Mouse (Mus musculus) cerebellum, postnatal 14 days (tissue): ENCODE data around the gene Deup1.

Source experiments
- DNase-seq, 2 experiments: peaks; one replicate each; pipeline ENCODE4 v3.0.0; 2021; ENCODE audit warnings: mixed read lengths in 2 of 2

Gene Deup1

GRCm38 (mm10) chr9:15627785-15628287 lies at the start of gene Deup1:
Gene Deup1 (minus strand): TSS chr9:15627933.
- DNase-seq: peak; percentile 42 to 44

- no peak for DNase-seq
Observed at GRCm38 (mm10) chr9:15672251-15672650, 44.5 kb upstream of the Deup1 start.

- DNase-seq: no peak
Observed at GRCm38 (mm10) chr9:15670002-15670527, 42.3 kb upstream of the Deup1 start.

GRCm38 (mm10) chr9:15669452-15669851 lies 41.7 kb upstream of the Deup1 start:
- DNase-seq: no peak

DNA sequence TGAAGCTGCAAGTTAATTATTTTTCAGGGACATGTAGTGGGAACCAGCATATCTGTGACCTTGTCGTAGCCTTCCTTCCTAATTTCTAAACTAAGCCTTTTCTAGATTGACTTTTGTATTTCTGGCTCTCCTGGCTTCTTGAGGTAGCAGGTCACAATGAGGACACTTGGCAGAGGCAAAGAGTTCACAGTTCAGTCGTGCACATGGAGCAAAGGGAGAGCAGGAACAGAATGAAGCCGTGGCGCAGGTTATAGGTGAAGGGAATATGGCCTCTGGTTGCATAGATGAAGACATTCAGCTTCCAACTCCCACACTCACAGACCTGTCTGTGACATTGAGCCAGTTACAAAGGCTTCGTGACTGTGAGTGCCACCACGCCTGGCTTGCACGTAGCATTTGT lies 36.9 kb upstream of the Deup1 start:
- DNase-seq: no peak

GRCm38 (mm10) chr9:15659069-15659468 lies 31.3 kb upstream of the Deup1 start:
- no peak for DNase-seq

- no peak for DNase-seq
Observed at GRCm38 (mm10) chr9:15658236-15658785, 30.6 kb upstream of the Deup1 start.

- no peak for DNase-seq
Observed at GRCm38 (mm10) chr9:15653036-15653435, 25.3 kb upstream of the Deup1 start.

DNA sequence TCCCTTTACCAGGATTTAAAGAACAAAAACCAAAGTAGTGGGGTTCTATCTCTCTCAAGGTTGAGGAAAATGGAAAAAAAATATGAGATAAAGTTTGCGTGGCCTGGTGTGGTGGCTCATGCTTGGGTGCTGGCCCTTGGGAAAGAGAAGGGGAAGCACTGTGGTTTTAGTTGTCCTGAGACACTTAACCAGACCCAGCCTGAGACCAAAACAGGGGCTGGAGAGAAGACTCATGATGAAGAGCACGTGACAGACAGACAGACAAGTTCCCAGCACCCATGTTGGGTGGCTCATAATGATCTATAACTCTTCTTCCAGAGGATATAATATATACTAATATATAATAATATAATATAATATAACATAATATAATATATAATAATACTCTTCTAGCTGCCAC lies 22.2 kb upstream of the Deup1 start:
- DNase-seq: no peak

- DNase-seq: no peak
Observed at GRCm38 (mm10) chr9:15627384-15627783, 349 bp downstream of the Deup1 start.

- no peak for DNase-seq
Observed at GRCm38 (mm10) chr9:15624739-15625138, 3.0 kb downstream of the Deup1 start.

DNA sequence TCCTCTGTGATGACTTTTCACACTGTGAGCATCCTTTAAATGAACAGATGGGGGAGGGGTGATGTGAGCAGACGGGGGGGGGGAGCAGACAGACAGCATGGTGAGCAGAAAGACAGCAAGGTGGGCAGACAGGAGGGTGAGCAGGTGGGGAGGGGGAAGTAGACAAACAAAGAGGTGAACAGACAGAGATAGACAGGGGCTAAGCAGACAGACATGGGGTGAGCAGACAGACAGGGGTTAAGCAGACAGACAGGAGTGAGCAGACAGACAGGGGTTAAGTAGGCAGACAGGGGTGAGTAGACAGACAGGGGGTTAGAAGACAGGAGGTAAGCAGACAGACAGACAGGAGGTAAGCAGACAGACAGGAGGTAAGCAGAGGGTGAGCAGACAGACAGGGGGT lies 8.0 kb downstream of the Deup1 start:
- no peak for DNase-seq

DNA sequence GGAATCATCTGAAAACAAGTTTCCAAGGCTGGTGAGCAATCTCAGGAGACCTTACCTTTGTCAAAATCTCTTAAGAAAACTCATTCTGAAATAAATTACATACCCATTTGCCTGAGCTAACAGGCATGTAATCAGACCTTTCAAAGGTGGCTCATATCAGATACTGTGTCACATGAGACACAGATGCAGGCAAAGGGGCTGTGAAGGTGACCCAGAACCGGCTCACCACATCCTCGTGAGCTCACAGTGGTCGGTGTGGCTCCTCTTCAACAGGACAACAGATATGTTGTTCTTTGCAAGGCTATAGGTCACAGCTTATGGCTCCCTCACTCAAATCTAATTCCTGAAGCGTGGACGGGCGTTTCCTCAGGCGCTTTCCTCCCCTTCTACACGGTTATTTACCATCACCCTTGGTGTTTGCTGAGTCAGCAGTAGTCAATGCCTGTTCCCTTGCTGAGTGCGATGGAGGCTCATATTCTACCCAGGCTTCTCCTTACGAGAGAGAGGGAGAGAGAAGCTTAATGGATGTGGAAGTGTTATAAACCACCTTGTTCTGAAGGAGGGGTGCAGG lies 8.6 kb downstream of the Deup1 start:
- no peak for DNase-seq

GRCm38 (mm10) chr9:15617061-15617460 lies 10.7 kb downstream of the Deup1 start:
- no peak for DNase-seq

- no peak for DNase-seq
Observed at GRCm38 (mm10) chr9:15616471-15616870, 11.3 kb downstream of the Deup1 start.

DNA sequence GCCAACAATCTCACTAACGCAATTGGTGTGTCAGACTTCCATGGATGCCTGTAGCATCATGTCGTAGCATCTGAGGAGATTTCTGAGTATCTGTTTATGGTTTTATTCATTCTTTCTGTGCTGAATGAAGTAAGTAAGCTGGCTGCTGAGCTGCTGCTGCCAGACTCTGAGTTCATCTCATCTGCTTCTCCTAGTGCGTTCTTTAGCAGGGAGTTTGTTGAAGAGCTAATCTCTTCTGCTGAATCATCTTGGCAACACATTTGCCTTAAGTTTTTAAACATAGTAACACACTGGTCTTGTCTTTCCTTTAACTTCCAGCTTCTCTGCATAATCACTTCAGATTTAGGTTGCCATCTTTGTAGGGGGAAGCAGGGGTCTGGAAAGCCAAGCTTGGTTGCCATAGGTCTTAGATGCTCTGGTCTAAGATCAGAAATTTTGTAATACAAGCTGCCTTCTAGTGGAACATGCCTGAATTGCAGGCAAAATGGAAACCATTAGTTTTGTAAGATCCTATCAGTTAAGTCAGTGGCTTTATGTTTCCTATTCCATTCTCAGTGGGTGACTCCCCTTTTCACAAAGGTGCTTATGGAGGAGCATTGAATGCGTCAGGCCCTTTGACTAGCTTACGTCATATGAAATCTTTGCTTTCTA lies 18.3 kb downstream of the Deup1 start:
- DNase-seq: no peak

GRCm38 (mm10) chr9:15607601-15608000 lies 20.1 kb downstream of the Deup1 start:
- DNase-seq: no peak

- DNase-seq: no peak
Observed at GRCm38 (mm10) chr9:15603156-15603555, 24.6 kb downstream of the Deup1 start.

GRCm38 (mm10) chr9:15600859-15601540 lies 26.7 kb downstream of the Deup1 start:
- no peak for DNase-seq

DNA sequence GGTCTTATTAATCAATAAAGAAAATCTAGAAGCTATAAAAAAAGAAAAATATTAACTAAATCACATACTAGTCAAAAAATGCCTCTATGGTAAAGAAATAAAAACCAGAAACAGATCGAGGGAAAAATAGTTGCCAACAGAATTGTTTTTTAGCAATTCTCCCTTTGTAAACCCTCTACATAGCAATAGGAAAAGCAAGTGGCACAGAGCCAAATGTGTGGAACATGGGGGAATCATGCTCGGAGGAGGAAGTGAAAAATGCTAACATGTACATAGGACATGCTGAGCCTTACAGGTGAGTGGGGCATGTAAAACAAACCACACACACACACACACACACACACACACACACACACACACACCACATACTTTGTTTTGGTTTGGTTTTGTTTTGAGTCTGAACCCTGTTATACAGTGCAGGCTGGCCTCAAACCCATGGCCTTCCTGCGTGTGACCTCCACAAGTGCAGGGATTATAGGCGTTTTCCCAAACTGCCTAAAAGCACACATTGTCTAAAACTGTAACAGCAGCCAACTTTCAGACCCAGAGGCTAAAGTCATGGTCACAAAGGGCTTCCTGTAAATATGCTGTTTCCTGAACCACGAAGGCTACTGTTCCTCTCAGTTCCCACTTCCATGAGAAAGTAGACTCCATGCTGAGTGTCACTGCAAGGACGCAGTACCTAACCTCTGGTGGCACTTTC lies 27.4 kb downstream of the Deup1 start:
- DNase-seq: peak in 1 of 2 experiments; percentile 17

DNA sequence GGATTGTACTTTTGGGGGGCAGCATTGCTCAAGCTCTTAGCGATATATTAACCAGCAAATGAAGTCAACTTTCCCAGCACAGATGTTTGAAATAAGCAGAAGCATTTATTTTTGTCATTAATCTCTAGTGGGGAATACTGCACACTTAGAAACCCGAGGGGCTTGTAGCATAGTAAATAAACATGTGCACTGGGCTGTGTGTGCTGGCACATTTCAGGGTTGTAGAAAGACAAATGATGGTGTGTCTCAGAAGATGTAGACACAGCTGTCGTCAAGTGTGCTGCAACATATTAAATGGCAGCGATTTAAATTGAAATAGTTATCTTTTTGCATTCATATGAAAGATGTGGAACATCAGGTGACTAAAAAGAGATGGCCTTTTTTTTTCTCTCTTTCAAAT lies 31.1 kb downstream of the Deup1 start:
- DNase-seq: no peak

GRCm38 (mm10) chr9:15594148-15594547 lies 33.6 kb downstream of the Deup1 start:
- DNase-seq: no peak
